Mouse (Mus musculus): Measurements from ENCODE around the gene Ugt1a10.

DNA sequence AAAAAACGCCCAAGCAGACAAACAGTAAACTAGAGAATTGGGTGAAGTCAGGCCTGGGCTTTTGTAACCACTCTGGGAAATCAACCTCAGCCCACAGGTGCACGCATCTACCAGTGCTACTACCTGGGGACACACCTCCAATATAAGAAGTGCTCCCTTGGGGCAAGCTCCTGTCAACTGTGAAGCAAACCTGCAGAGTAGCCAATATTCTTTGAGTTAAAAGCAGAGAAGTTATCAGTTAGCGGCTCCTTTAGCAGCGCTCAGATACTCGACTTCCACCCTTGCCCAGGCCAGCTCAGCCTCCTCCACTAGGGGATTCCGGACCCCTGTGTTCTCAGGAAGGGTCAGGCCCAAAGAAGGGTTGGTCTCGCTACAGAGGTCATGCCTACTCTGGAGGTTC is 206.5 kb downstream of the Ugt1a10 start:
- TF ChIP-seq POLR2A (IDR thresholded peaks at IDR 0.05; ENCODE audit: extremely low read depth, insufficient read depth, low read length) (no peak), CTCF (IDR thresholded peaks at IDR 0.05; ENCODE audit: extremely low read depth, insufficient read depth, low read length) (no peak)
